Mouse (Mus musculus): Measurements from ENCODE around the gene Gprin1. TPM values are rescaled to one million over a fixed set of nuclear protein-coding genes. Genes with fewer than 3 reads are reported as not detected.
"Not testable (repeated sequence)": the region's sequence is repeated elsewhere in the genome, so short reads cannot be mapped to it uniquely, and the experiment has no call there.

The Gprin1 gene
- 0.23 and 0.35 TPM in 2 replicates for polyA plus RNA-seq (2016; fragmentation: Nextera tagmentation; extraction: Ambion mirVana)

DNA sequence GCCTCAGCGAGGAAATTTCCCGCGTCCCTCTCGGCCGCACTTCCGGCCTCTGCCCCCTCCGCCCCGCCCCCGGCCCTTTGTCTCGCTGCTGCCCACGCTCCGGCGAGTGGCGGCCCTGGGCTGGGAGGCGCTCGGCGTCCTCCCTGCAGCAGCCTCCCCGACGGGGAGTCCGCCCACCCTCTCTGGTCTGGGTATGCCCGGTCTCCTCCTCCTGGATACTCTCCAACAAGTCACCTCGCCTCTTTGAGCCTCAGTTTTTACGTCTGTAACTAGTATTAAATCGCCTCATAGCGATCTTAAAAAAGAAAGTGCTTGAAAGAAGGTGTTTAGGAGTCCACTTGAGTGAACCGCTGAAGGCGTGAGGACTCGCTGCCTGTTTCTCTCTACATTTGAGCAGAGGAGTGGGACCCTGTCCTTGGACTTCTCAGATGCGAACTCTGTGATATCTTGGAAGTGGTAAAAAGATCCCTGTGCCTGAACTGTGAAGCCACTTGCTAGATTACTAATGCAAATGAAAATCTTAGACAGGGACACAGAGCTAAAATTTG lies at the start of gene Gprin1:
Gene Gprin1 (minus strand): TSS at position 11 of the 548 bp plus-strand sequence.
- Histone ChIP-seq H3K9me3 (replicated peaks) (no peaks in the 10 kb centered on the region), H3K4me1 (peaks cover 12% of the 10 kb centered on the region), H3K4me3 (peak within 1 kb of the TSS; percentile 58), H3K27ac (no peak within 1 kb of the TSS), H3K36me3 (no peaks in the 10 kb centered on the region), H3K27me3 (replicated peaks) (peaks cover 93% of the 10 kb centered on the region), H3K4me2 (peak within 1 kb of the TSS; percentile 70), H3K9ac (no peak within 1 kb of the TSS)
- ATAC-seq = no peak; the same call in 1 of the 2 replicates
- WGBS (ENCODE audit: insufficient replicate concordance) = 5% methylated on average over 29 of the region's 29 CpGs

- Histone ChIP-seq H3K4me1 (no peaks in the 10 kb centered on the region), H3K36me3 (no peaks in the 10 kb centered on the region), H3K4me3 (no peak overlapping the region), H3K9ac (no peak overlapping the region), H3K27ac (no peak overlapping the region), H3K4me2 (no peak overlapping the region), H3K27me3 (replicated peaks) (peaks cover 41% of the 10 kb centered on the region), H3K9me3 (replicated peaks) (no peaks in the 10 kb centered on the region)
- ATAC-seq = no peak
- WGBS (ENCODE audit: insufficient replicate concordance) = 53% methylated on average over 10 of the region's 10 CpGs
Measured at GRCm38 (mm10) chr13:54798740-54799139, 49.1 kb upstream of the Gprin1 start.

DNA sequence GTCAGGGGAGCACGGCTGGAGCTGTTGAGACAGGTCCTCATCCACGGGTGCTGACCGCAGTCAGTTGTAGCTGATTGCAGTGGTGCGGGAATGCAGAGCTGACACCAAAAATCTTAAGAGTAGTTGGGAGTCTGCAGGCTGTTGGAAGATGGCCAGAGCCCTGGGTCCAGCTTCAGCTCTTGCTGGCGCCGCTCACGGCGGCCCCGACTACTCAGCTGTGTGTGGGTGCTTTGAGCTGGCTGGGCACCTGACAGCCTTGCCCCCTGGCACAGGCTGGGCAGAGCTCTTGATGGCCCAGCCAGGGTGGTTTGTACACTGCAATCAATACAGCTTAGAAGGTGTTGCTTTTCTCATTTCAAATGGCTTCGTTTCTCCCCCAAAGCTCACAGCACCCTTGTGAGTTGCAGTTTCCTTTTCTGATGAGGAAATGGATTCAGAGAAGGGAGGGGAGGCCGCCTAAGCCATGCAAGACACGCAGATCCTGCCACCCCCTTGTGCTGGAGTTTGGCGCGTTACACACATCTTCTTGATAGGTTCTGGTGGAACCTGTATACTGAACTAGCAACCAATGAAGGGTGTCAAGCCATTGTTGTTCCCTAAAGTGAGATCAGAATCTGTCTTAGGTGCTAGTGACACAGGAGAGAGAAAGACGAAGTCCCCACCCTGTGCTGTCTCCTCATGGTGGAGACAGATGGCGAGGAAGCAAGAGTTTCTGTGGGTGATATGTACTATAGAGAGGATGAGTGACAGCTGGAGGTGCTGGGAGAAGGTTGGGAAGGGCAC lies 48.4 kb upstream of the Gprin1 start:
- H3K4me1 ChIP-seq = no peaks in the 10 kb centered on the region
- no peak overlapping the region for H3K9ac ChIP-seq
- no peaks in the 10 kb centered on the region for H3K36me3 ChIP-seq
- H3K4me2 ChIP-seq = no peak overlapping the region
- H3K27ac ChIP-seq = no peak overlapping the region
- no peaks in the 10 kb centered on the region for H3K9me3 ChIP-seq (replicated peaks)
- ATAC-seq = no peak
- peaks cover 48% of the 10 kb centered on the region for H3K27me3 ChIP-seq (replicated peaks)
- no peak overlapping the region for H3K4me3 ChIP-seq
- 70% methylated on average over 16 of the region's 16 CpGs for WGBS (ENCODE audit: insufficient replicate concordance)

GRCm38 (mm10) chr13:54797356-54797755 lies 47.7 kb upstream of the Gprin1 start:
- no peak overlapping the region for H3K4me2 ChIP-seq
- no peak for ATAC-seq
- WGBS (ENCODE audit: insufficient replicate concordance) = 33% methylated on average over 4 of the region's 4 CpGs
- no peaks in the 10 kb centered on the region for H3K9me3 ChIP-seq (replicated peaks)
- no peaks in the 10 kb centered on the region for H3K36me3 ChIP-seq
- no peak overlapping the region for H3K4me3 ChIP-seq
- no peak overlapping the region for H3K27ac ChIP-seq
- 0 out of 2 replicates have a peak, but pooled peaks cover 4% of the 10 kb centered on the region for H3K4me1 ChIP-seq
- no peak overlapping the region for H3K9ac ChIP-seq
- H3K27me3 ChIP-seq (replicated peaks) = peaks cover 55% of the 10 kb centered on the region

- Histone ChIP-seq H3K27ac (no peak overlapping the region), H3K4me3 (no peak overlapping the region), H3K4me1 (peaks cover 11% of the 10 kb centered on the region), H3K4me2 (no peak overlapping the region), H3K9ac (no peak overlapping the region), H3K9me3 (replicated peaks) (no peaks in the 10 kb centered on the region), H3K36me3 (no peaks in the 10 kb centered on the region), H3K27me3 (replicated peaks) (peaks cover 79% of the 10 kb centered on the region)
- WGBS (ENCODE audit: insufficient replicate concordance) = 34% methylated on average over 5 of the region's 5 CpGs
- no peak for ATAC-seq
Measured at GRCm38 (mm10) chr13:54794843-54795242, 45.2 kb upstream of the Gprin1 start.

GRCm38 (mm10) chr13:54794002-54794577 lies 44.4 kb upstream of the Gprin1 start:
- no peak overlapping the region for H3K4me3 ChIP-seq
- no peak overlapping the region for H3K4me2 ChIP-seq
- no peak overlapping the region for H3K9ac ChIP-seq
- peaks cover 86% of the 10 kb centered on the region for H3K27me3 ChIP-seq (replicated peaks)
- H3K9me3 ChIP-seq (replicated peaks) = no peaks in the 10 kb centered on the region
- no peak overlapping the region for H3K27ac ChIP-seq
- WGBS (ENCODE audit: insufficient replicate concordance) = 65% methylated on average over 16 of the region's 16 CpGs
- no peaks in the 10 kb centered on the region for H3K36me3 ChIP-seq
- no peak for ATAC-seq
- peaks cover 18% of the 10 kb centered on the region for H3K4me1 ChIP-seq

GRCm38 (mm10) chr13:54792259-54793230 lies 42.9 kb upstream of the Gprin1 start:
- Histone ChIP-seq H3K27me3 (replicated peaks) (peaks cover 83% of the 10 kb centered on the region), H3K36me3 (no peaks in the 10 kb centered on the region), H3K9ac (no peak overlapping the region), H3K4me3 (no peak overlapping the region), H3K4me2 (no peak overlapping the region), H3K4me1 (peaks cover 21% of the 10 kb centered on the region), H3K9me3 (replicated peaks) (no peaks in the 10 kb centered on the region), H3K27ac (no peak overlapping the region)
- ATAC-seq = no peak
- 12% methylated on average over 21 of the region's 21 CpGs for WGBS (ENCODE audit: insufficient replicate concordance)

- H3K27ac ChIP-seq = no peak overlapping the region
Measured at GRCm38 (mm10) chr13:54789561-54790397, 40.1 kb upstream of the Gprin1 start.

DNA sequence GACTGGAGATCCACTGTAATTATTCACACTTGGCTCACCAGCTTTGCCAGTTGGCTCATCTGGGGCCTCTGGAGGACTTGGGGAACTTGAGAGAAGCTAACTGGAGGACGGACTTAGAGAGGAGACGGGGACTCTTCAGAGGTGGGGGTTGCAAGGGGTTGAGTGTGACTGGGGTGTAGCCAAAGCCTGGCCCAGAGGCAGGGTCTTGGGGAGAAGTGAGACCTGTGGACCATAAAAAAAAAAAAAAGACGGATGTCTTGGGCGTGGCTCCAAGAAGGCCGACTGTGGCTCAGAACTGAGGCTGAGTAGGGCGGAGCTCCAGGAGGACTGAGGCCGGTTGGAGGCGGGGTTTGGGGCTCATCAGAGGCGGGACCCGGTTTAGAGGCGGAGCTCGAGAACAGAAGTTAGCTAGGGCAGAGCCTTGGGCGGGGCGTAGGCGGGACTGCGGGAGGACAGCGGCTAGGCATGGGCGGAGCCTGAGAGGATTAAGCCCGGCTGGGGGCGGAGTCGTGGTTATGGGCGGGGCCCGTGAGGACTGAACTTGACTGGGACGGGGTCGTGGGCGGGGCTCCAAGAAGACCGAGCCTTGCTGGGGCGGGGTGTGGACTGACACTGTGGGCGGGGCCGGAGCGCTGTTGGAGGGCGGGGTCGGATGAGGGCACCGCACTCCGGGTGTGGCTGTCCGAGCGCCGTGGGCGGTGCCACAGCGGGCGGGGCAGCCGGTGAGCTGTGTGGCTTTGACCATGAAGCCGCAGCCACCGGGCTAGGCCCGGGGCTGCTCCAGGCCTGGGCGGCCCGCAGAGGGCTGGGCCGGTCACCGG lies 39.3 kb upstream of the Gprin1 start, which contains the start of gene Tspan17:
Gene Tspan17 (plus strand): TSS at position 638 of the 821 bp plus-strand sequence.
- Histone ChIP-seq H3K36me3 (no peaks in the 10 kb centered on the region), H3K9me3 (replicated peaks) (no peaks in the 10 kb centered on the region), H3K9ac (no peak within 1 kb of the TSS; the same call in 1 of the 2 replicates), H3K27me3 (replicated peaks) (peaks cover 64% of the 10 kb centered on the region), H3K27ac (no peak within 1 kb of the TSS), H3K4me2 (peak within 1 kb of the TSS; percentile 84), H3K4me3 (peak within 1 kb of the TSS; percentile 53), H3K4me1 (peaks cover 21% of the 10 kb centered on the region)
- ATAC-seq = peak; percentile 81
- WGBS (ENCODE audit: insufficient replicate concordance) = 2% methylated on average over 49 of the region's 49 CpGs

More at GRCm38 (mm10) chr13:54789561-54790397, 40.1 kb upstream of the Gprin1 start:
- Histone ChIP-seq H3K4me1 (peaks cover 21% of the 10 kb centered on the region), H3K4me2 (peak overlapping the region; percentile 84), H3K4me3 (peak overlapping the region; percentile 53), H3K9ac (no peak overlapping the region; the same call in 1 of the 2 replicates), H3K27me3 (replicated peaks) (peaks cover 67% of the 10 kb centered on the region), H3K36me3 (no peaks in the 10 kb centered on the region), H3K9me3 (replicated peaks) (no peaks in the 10 kb centered on the region)
- 0 out of 2 replicates have a peak, but pooled peaks have one; percentile 12 for ATAC-seq
- WGBS (ENCODE audit: insufficient replicate concordance) = 3% methylated on average over 36 of the region's 38 CpGs

GRCm38 (mm10) chr13:54787591-54787990 lies 37.9 kb upstream of the Gprin1 start:
- not testable (repeated sequence) for H3K4me2 ChIP-seq; ATAC-seq; H3K36me3 ChIP-seq; H3K27ac ChIP-seq; H3K4me3 ChIP-seq; H3K9me3 ChIP-seq (replicated peaks); H3K9ac ChIP-seq
- Histone ChIP-seq H3K4me1 (peaks cover 20% of the 10 kb centered on the region), H3K27me3 (replicated peaks) (peaks cover 50% of the 10 kb centered on the region)
- 82% methylated on average over 2 of the region's 2 CpGs for WGBS (ENCODE audit: insufficient replicate concordance)

All from liver, embryonic 12.5 days (tissue).